Mouse (Mus musculus): ENCODE data around the gene Tbxas1.

DNA sequence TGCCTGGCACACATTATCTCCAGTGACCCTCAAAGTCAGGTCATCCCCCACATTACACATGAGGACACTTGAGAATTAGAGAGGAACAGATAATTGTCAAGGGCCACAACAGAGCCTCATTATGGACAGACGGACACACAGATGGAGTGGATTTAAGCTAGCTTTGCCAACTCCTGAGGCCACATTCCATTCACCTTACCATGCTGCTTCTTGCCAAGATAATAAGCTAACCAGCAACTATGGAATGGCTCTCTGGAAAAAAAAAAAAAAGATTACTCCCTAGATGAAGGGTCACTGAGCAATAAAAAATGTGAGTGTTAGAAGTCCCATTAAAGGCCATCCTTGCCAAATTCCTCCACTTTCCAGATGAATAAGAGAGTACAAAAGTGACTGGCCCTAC, 30.1 kb upstream of the Tbxas1 start:
- TF ChIP-seq CTCF (IDR thresholded peaks at IDR 0.05; ENCODE audit: low read depth, low read length) = no peak
- TF ChIP-seq POLR2A (IDR thresholded peaks at IDR 0.05; ENCODE audit: extremely low read depth, insufficient read depth, low read length) = no peak
